Mouse (Mus musculus) urinary bladder, adult 18-20 months (tissue): ENCODE data around the gene Sod2.
A peak's percentile ranks its signal among the peaks of the same experiment; 100 is the strongest.
"Not testable (repeated sequence)": the region's sequence is repeated elsewhere in the genome, so short reads cannot be mapped to it uniquely, and the experiment has no call there.

Experiments used
- DNase-seq, 2 experiments: peaks; one replicate each; pipeline ENCODE4 v3.0.0; 2022; ENCODE audit warnings: low spot score in 2 of 2, mixed read lengths in 2 of 2

Sod2 gene

GRCm38 (mm10) chr17:13006546-13006945 lies at the start of gene Sod2:
TSS of gene Sod2 (plus strand) at chr17:13006846.
- not testable (repeated sequence) for DNase-seq

GRCm38 (mm10) chr17:12959377-12959776 lies 47.3 kb upstream of the Sod2 start:
- DNase-seq = not testable (repeated sequence)

- DNase-seq = peak; percentile 88 to 95
Observed at GRCm38 (mm10) chr17:12960331-12960873, 46.2 kb upstream of the Sod2 start, which contains the start of gene Acat2. TSS of gene Acat2 (minus strand) at chr17:12960747.

GRCm38 (mm10) chr17:12963476-12963875 lies 43.2 kb upstream of the Sod2 start:
- no peak for DNase-seq

GRCm38 (mm10) chr17:12967173-12967572 lies 39.5 kb upstream of the Sod2 start:
- no peak for DNase-seq

GRCm38 (mm10) chr17:12973851-12974250 lies 32.8 kb upstream of the Sod2 start:
- no peak for DNase-seq

GRCm38 (mm10) chr17:12978546-12978945 lies 28.1 kb upstream of the Sod2 start:
- no peak for DNase-seq

- no peak for DNase-seq
Observed at GRCm38 (mm10) chr17:12983988-12984387, 22.7 kb upstream of the Sod2 start.

- DNase-seq = not testable (repeated sequence)
Observed at GRCm38 (mm10) chr17:12988096-12988495, 18.6 kb upstream of the Sod2 start.

- no peak for DNase-seq
Observed at GRCm38 (mm10) chr17:12990567-12991145, 16.0 kb upstream of the Sod2 start.

GRCm38 (mm10) chr17:12991194-12991634 lies 15.4 kb upstream of the Sod2 start:
- DNase-seq = no peak

- DNase-seq = peak; percentile 84 to 92
Observed at GRCm38 (mm10) chr17:12991635-12992358, 14.8 kb upstream of the Sod2 start.

GRCm38 (mm10) chr17:12992470-12992991 lies 14.1 kb upstream of the Sod2 start:
- DNase-seq = peak; percentile 94 to 98

GRCm38 (mm10) chr17:12994069-12994468 lies 12.6 kb upstream of the Sod2 start, which contains the start of gene Wtap:
TSS of gene Wtap (minus strand) at chr17:12994169.
- DNase-seq = no peak

- no peak for DNase-seq
Observed at GRCm38 (mm10) chr17:12996345-12996744, 10.3 kb upstream of the Sod2 start.

- DNase-seq = no peak
Observed at GRCm38 (mm10) chr17:12997890-12998289, 8.8 kb upstream of the Sod2 start.

GRCm38 (mm10) chr17:12999069-12999468 lies 7.6 kb upstream of the Sod2 start:
- DNase-seq = no peak

GRCm38 (mm10) chr17:13002243-13002642 lies 4.4 kb upstream of the Sod2 start:
- not testable (repeated sequence) for DNase-seq

- DNase-seq = not testable (repeated sequence)
Observed at GRCm38 (mm10) chr17:13004436-13004835, 2.2 kb upstream of the Sod2 start.

- DNase-seq = no peak
Observed at GRCm38 (mm10) chr17:13006984-13007383, 338 bp downstream of the Sod2 start.

GRCm38 (mm10) chr17:13007730-13008425 lies 1.2 kb downstream of the Sod2 start:
- DNase-seq = peak; percentile 99

- DNase-seq = peak in 1 of 2 experiments; percentile 17
Observed at GRCm38 (mm10) chr17:13008528-13008927, 1.9 kb downstream of the Sod2 start.
